Mouse (Mus musculus): Measurements from ENCODE around the gene Spata16. TPM values are rescaled to one million over a fixed set of nuclear protein-coding genes. Genes with fewer than 3 reads are reported as not detected.
"Not testable (repeated sequence)": the region's sequence is repeated elsewhere in the genome, so short reads cannot be mapped to it uniquely, and the experiment has no call there.

Gene Spata16
- total RNA-seq (2015; ENCODE audit: low replicate concordance) (not detected in 2 replicates), total RNA-seq (2017; ENCODE audit: low replicate concordance) (not detected in 2 replicates)

DNA sequence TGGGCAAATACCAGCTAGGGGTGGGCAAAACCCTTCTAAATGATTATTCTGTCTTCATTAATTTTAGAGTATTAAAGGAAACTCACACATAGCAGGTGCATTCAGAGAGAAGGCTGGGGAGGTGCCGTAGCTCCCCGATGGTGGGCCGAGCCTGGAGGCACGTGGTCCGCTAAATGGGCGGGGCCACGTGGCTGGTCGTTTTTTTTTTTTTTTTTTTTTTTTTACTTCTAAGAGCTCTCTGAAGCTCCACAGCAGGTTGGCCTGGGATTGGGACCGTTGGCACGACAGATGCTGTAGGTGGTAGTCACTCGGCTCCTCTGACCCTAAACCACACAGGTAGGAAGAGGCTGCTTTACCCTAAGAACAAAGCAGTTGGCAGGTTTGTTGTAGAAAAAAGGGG lies at the start of gene Spata16:
Gene Spata16 (plus strand): TSS at position 219 of the 400 bp plus-strand sequence.
- no peak for ATAC-seq (replicated peaks; ENCODE audit: low FRiP score, poor library complexity, severe bottlenecking)

DNA sequence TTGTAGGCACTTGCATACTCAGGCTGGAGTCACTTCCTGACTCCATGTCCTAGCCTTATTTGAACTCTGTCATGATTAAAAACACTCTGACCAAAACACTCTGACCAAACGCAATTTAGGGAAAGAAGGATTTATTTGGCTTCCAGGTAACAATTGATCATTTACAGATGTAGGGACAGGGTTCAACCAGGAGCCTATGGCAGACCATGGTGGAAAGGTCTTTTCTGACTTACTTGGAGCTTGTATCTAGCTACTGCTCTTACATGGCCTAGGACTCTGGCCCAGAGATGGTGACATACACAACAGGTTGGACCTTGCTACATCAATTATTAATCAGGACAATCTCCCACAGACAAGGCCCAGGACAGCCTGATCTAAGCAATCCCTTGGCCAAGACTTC lies 32.6 kb upstream of the Spata16 start:
- ATAC-seq (replicated peaks; ENCODE audit: low FRiP score, poor library complexity, severe bottlenecking), result no peak

DNA sequence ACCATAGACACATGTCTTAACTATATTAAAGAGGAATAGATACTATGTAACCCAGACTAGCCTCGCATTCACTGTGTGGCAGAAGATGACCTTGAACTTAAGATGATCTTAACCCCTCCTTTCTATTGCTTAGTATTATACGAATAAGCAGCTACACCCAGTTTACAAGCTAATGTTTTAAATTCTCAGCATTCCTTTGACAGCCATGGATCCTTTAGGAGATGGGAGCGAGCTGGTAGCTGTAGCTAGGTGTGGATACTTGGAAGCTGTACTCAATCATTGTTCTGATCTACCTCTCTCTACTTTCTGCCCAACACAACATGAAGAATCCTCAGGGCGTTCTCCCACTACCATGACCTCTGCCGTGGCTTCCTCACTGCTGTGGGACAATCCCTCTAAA lies 28.9 kb upstream of the Spata16 start:
- no peak for ATAC-seq (replicated peaks; ENCODE audit: low FRiP score, poor library complexity, severe bottlenecking)

DNA sequence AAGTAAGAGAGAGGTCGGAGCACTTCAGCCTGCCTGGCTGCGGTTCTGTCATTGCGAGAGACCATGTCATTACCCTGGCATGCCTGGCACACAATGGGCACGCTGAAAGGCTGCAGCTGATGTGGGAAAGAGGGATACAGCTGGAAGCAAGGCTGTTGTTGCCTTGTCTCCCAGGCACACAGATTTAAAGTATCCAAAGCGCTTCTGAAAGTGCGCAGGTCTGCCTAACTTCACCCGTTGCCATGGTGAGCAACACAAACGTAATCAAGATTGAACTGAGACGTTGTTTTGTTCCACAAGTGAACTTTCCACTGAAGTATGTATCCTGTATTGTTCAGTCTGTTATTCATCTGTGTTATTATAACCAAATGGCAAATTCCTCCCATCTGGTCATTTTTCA lies 1.8 kb downstream of the Spata16 start:
- no peak for ATAC-seq (replicated peaks; ENCODE audit: low FRiP score, poor library complexity, severe bottlenecking)

DNA sequence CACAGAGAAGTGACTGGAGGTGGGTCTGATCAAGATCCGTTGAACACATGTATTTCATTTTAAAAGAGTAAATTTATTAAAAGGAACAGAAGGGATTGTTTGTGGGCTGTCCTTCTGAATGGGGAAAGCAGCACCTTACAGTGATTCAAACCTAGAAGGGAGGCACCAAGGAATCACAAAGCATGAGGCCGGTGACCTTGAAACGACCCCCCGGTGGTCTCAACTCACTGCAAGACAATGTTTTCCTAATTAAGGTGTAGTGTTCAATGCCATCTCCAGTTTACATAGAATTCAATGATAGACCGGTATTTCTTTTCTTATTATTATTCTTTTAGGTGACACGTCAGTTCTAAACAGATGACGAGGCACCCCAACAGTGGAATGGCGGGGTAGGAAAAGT lies 2.4 kb downstream of the Spata16 start:
- no peak for ATAC-seq (replicated peaks; ENCODE audit: low FRiP score, poor library complexity, severe bottlenecking)

DNA sequence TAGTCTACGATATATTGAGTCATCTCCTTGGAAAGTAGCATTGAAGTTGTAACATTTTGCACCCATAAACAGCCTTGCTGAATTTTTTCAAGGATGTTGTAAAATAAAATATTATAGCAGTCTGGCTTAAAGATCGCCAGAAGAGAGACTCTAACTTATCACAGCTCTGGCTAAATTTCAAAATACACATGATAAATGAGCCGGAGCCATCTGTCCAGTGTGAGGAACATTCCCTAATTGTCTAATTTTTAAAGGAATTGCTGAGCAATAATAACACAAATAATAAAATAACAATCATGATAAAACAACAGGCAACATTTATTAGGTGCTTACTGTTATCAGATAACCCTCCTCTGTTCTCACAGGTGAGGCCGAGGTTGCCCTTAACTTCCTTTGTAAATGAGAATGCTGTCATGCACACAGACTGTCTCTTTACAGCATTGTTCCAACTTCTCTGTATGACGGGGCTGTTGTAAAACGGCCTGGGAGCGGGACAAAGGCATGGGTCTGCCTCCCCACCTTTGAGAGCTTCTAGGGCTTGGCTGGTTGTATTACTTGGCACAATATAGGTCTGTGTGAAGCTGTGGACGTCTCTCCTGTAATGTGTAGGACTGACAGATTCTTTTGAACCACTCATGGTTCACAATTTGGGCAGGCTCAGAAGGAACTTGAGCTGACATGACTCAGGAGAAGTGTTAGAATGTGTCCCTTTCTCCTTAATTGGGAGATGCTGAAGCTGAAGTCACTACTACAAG lies 3.1 kb downstream of the Spata16 start:
- no peak for ATAC-seq (replicated peaks; ENCODE audit: low FRiP score, poor library complexity, severe bottlenecking)

DNA sequence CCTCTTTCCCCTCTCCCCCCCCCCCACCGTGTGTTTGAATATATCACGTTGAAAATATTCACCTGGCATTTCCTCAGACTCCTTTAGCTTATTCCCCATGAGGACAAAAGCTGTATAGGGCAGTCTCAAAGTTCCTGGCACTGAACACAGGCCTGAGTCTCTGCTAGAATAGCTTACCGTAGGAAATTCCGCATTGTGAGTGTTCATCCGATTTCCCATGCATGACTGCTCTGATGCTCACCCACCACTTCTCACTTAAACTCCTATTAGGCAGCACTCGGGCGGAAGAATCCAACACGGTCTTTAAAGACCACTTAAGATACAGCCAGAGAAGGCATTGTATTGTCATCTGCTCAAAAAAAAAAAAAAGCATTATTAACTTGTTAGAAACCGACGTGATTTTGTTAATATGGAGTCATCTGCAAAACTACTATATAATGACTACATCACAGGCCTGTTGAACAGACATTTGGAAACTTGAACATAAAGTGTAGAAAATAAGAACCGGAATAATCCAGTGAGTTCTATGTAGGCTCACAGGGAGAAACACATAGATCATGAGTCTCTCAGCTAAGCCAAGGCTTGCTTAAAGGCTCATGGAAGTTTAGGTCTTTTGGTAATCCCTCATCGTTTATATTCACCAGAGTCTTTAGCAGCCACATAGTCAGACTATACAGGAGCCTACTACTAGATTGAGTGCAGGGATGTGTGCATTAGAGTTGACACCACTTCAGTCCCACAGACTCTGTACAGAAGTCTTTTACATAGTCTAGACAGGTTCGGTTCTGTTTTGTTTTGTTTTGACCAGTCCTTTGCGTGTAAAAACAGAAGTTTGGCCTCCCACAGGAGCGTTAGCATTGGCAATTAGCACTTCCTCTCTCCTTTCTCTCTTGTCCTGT lies 4.2 kb downstream of the Spata16 start:
- no peak for ATAC-seq (replicated peaks; ENCODE audit: low FRiP score, poor library complexity, severe bottlenecking)

DNA sequence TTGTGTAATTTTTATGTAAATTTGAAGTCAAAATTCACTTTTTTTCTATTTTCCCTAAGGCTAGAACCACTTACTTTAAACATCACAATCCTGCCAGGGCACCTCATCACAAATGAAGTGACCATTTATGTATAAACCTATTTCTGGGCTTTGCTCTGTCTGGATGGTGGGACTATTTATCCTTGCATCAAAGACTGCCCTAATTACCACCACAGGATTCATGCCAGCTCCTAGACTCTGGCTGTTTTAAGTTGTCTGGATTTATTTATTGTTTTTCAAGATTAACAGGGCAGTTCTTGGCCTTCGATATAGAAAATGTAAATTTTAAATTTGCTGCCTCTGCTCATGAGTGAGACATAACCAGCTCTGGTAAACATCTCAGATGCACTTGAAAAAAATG lies 6.7 kb downstream of the Spata16 start:
- no peak for ATAC-seq (replicated peaks; ENCODE audit: low FRiP score, poor library complexity, severe bottlenecking)

DNA sequence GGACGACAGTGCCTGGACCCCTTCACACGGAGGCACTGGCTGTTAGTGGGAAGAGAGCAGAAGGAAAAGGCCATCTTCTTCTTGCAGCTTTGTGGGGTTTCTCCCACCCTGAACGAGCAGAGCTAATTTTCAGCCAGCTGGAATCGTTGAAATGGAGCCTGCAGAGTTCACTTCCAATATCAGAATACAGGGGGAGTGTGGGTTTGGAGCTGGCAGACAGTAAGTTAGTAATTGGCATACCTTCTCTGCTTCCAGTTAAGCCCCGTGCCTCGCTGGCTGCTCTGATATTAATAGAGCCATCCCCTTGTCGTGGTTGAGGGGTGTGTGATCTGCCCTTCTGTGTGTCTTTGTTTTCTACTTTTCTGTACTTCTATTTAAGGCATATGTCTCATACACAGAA lies 9.4 kb downstream of the Spata16 start:
- ATAC-seq (replicated peaks; ENCODE audit: low FRiP score, poor library complexity, severe bottlenecking), result no peak

DNA sequence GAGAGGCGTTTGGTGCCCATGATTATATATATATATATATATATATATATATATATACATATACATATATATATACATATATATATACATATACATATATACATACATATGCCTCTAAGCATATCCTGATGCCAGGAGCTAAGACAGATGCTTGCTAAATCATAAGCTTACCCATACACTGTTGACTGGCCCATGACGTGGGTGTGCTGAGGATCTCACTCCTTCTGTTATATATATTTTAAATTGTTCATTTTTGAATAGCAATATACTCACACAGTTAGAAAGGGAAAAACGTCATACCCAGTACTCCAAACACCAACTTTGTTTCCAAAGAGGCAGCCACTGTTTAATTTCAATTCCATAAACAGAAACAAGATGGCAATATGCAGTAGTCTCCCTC lies 48.4 kb downstream of the Spata16 start:
- ATAC-seq (replicated peaks; ENCODE audit: low FRiP score, poor library complexity, severe bottlenecking), result no peak

DNA sequence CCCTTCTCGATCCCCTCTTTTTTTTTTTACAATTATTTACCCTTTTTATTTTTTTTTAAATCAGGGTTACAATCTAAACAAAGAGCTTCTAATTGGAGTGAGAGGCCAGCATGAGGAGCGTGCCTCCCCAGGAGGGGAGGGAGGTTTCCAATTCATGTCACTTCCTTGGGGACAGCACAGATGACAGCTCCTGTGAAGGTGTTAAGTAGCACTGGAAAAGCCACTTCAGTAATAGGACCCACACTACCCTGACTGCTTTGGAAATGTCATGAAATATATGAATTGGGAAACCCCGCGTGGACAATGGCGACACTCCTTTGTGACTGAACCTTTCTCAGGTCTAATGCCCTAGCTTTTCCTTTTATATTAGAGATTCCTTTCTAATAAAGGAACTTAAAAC lies 72.1 kb downstream of the Spata16 start:
- ATAC-seq (replicated peaks; ENCODE audit: low FRiP score, poor library complexity, severe bottlenecking), result not testable (repeated sequence)

DNA sequence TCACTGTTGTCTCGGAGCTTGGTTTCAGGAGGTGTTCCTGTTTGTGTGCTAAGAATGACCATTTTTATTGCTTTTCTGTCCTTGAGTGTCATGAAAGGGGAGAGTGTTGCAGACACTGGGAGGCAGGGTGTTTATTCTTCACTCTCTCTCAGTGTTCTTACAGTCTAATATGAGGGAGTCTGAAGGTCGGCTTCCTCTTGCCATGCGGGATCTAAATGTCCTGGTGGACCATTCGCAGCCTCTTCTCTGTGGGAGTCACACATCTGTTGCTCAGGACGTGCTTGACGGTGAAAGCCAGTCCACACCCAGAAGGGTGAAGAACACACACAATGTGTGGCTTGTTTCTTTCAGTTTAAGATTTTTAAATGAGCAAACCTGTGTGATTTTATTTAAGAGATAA lies 90.1 kb downstream of the Spata16 start:
- ATAC-seq (replicated peaks; ENCODE audit: low FRiP score, poor library complexity, severe bottlenecking), result no peak

DNA sequence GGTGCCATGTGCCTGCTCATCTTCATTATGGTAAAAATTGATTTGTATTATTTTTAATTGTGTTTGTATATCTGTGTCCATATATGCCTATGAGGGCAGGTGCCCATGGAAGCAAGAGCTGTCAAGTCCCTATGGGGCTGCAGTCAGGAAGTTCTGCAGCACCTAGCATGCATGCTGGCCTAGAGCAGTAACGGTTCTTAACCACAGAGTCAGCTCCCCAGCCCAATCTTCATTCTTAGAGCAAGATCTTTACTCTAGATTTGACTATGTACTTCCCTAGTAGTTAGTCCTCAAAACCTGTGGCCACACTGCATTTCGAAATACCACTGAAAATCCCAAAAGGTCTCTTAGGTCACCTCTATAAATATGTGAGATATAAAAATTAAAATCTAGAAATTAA lies 113.1 kb downstream of the Spata16 start:
- no peak for ATAC-seq (replicated peaks; ENCODE audit: low FRiP score, poor library complexity, severe bottlenecking)

DNA sequence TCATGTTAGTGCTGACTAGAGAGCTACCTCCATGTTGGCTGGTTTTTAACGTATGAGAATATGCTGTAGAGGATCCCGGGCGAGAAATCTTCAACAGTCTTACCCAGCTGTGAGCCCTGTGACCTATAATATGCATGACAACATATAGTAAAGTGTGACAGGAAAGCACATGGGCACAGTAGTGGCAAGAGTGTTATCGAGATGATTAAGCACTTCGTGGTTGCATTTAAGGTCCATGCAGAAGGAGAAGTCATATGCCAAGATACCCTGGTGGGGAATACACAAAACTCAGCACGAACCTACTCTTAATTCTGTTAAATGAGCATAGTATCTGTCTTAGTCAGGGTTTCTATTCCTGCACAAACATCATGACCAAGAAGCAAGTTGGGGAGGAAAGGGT lies 115.0 kb downstream of the Spata16 start:
- ATAC-seq (replicated peaks; ENCODE audit: low FRiP score, poor library complexity, severe bottlenecking), result no peak

DNA sequence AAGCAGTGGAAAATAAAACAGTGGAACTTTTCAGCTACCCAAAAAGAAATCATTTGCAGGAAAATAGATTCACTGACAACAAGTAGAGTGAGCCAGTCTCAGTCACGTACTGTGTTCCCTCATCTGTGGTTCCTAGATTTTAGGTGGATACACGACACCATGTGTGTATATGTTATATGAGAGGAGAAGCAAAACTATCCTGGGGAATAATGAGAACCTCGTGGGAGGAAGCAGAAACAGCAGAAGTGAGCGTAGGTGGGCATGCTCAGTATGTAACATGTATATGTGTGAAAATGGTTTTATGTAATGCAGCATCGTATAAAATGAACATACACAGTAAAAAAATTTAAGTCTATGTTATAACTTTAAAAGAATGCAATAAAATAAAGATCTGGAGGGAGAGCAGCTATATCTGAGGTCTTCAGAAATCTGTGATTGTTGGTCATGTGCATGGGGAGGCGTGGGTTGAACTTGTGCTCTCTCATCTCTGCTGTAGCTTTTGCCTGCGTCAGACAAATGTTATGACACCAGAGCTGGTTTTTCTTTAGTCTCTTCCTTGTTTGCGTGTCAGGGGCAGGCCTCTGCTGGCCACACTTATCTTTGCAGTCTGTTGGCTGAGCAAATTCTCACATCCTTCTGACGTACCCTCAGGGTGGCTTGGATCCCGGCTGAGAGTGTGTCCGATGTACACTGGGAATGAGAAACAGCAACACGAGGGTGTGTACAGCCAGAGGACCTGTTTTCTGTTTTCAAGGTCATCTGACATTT lies 156.1 kb downstream of the Spata16 start:
- ATAC-seq (replicated peaks; ENCODE audit: low FRiP score, poor library complexity, severe bottlenecking), result no peak

DNA sequence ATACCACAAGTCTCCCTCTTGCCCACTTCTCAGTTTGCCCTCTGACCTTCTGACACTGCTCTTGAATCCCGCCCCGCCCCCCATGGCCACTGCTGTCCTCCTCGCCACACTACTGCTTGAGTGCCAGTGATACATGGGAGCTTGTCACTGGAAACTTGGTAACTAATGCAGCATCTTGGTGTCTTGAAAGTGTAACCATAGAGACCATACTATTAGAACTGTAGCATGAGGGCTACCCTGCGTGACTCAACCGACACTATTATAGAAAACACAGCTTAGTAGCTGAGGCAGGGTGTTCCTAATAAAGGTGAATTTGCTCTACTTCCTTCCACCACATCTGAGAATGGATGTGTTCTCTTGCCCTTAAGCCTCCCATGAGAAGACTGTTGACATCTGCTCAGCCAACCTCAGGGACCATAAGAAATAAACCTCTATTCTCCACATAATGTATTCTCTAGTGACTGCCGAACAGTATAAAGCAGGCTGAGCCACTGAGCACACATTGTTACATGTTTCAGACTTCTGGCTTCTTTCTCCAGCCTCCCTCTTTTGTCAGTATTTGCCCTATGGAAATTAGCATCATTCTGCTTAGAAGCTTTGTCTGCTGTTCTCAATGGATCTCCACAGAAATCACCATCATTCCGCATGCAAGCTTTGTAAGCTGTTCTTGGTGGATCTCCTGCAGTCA lies 158.6 kb downstream of the Spata16 start:
- no peak for ATAC-seq (replicated peaks; ENCODE audit: low FRiP score, poor library complexity, severe bottlenecking)

DNA sequence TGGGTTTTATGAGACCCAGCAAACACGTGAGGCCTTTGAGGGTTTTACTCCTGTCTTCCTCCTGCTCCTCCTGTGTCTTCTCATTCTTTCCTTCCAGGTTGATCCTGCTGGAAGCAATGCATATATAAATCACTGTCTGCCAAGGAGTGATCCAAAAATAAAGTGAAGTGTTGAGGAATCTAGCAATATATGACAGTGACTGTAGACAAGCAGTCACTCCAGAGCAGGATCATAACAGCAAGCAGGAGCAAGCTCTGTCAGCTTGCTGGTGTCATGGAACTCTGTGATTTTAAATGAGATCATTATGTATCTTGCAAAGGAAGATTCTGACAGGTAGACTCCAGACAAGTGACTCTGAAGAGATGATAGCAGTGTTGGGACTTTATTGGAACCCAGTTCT lies 159.5 kb downstream of the Spata16 start:
- ATAC-seq (replicated peaks; ENCODE audit: low FRiP score, poor library complexity, severe bottlenecking), result no peak

DNA sequence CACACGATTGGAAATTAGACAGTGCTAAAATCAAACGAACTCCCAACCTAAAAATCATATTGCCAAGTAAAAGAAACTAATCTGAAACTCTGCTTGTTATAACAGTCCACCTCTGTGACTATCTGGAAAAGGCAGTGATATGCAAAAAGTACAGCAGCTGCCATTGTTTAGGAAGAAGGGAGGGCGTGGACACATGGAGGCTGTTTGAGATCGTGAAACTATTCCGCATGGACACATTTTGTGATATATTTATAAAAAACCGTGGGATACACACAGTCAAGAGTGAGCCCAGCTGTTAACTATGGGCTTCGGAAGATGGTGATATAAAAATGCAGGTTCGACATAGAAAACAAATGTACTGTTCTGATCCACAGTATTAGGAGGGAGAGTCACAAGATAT lies 176.9 kb downstream of the Spata16 start:
- ATAC-seq (replicated peaks; ENCODE audit: low FRiP score, poor library complexity, severe bottlenecking), result no peak

DNA sequence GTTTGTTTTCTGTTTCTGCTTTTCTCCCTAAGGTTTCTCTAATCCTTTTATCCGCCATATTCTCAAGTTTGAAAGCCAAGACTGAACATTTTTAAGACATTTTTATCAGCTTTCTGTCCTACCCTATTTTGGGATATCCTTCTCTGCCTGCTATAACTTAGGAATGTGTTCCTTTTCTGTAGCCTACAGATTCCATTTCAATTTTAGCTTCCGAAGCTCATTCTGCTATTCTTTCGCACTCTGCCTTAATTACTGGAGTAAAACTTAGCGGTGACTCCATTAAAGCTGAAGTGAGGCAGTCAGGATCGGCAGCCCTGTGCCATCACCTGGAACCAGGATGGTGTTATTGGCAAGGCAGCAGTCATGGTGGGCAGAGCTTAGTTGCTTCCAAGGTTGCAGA lies 178.3 kb downstream of the Spata16 start:
- no peak for ATAC-seq (replicated peaks; ENCODE audit: low FRiP score, poor library complexity, severe bottlenecking)

DNA sequence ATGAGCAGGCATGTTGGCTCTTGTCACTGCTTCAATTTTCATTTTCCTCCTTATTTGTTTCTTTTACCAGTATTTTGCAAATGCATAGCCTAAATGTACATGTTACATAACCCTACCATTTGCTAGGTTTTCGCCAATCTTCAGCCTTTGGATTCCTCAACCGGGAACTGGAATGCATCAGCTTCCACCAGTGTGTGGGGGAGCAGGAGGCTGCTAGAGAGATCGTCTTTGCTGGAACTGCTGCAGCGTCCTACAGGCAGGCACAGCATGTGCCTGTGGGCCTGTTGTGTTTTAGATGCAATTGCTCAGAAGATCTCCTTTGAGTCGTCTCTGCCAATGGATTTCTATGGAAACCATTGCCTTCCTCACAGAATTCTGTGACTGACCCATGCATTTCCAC lies 182.0 kb downstream of the Spata16 start:
- ATAC-seq (replicated peaks; ENCODE audit: low FRiP score, poor library complexity, severe bottlenecking), result no peak
